Mouse (Mus musculus) lung, postnatal 14 days (tissue): ENCODE measurements around the gene Sema5b.
"Not testable (repeated sequence)": the region's sequence is repeated elsewhere in the genome, so short reads cannot be mapped to it uniquely, and the experiment has no call there.

Experiments used
- DNase-seq: peaks from one replicate; pipeline ENCODE4 v3.0.0; 2021

Sema5b gene

GRCm38 (mm10) chr16:35555596-35556482, 14.9 kb downstream of the Sema5b start:
- no peak for DNase-seq

GRCm38 (mm10) chr16:35557038-35557437, 16.1 kb downstream of the Sema5b start:
- no peak for DNase-seq

DNA sequence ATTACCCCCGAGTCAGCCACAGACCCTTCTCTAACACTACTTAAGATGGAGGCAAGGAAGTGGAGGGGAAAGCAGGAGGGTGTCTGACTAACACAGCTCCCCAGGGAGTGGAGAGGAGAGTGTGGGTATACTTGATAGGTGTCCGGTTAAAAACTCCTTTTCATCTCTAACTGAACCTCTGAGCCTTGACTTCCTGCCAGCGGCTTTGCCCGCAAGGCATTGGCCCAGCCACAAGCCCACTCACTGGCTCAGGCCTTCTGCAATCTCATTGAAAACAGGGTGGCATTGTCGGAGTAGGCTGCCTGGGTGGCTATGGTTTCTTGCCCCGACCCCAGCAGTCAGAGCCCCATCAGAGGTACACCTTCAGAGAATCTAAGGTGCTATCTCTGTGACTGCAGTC, 20.6 kb downstream of the Sema5b start:
- DNase-seq, result no peak

DNA sequence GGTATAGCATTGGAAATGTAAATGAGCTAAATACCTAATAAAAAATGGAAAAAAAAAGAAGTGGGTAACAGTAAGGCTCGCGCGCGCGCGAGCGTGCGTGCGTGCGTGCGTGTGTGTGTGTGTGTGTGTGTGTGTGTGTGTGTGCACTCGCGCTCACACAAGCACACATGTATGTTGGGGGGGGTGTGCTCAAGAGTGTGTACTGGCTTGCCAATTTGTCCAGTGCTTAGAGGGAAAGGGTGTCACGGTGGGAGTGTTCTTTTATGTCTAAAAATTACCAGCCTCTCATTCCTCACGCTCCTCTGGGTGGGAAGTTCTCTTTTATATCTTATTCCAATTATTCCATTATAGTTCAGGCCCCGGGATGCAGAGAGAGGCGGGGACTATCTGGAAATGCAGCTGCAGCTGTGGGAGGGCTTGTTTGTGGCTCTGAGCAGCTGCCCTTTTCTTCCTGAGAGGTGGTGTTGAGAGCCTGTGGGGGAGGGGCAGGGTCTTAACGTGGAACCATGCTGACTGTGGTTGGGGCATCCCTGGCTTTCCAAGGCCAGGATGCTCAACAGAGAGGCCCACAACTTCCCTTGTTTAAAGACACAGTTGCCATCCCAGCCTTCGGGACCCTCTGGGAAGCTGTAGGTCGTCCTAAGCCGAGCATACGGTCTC, 23.4 kb downstream of the Sema5b start:
- no peak for DNase-seq

DNA sequence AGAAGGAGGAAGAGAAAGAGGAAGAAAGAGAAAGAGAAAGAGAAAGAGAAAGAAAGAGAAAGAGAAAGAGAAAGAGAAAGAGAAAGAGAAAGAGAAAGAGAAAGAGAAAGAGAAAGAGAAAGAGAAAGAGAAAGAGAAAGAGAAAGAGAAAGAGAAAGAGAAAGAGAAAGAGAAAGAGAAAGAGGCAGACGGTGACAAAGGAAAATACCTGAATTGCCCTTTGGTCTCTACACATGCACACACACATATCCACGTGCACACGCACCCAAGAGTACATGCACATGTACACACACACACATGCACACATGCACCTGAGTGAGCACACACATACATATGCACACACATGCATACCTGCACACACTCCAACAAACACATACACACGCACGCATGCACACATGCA, 24.7 kb downstream of the Sema5b start:
- DNase-seq, result not testable (repeated sequence)

DNA sequence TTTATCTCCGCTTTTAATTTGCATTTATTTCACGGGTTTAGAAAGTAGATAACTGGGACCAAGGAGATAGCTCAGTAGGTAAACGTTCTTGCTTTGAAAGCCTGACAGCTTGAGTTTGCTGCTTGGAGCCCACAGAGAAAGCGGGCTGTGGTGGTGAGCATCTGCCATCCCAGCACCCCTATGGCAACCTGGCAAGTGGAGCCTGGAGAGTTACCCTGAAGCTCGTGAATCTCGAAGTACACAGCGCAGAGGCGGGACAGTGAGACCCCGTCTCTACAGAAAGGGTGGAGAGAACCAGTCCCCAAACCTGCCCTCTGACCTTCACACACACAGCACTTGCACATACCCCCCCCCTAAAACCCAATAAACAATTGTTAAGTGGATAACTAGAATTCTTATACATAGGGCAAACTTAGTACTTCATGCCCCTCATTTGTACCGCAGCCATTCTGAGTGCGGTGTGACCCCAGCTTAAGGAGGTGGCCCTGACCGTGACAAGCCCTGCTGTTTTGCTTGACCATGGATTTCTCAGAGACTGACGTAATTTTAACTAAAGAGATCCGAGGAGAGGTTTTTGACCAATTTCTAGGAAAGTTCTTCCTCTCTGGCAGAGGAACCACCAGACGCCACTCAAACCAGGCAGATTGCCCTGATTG, 27.4 kb downstream of the Sema5b start:
- no peak for DNase-seq

GRCm38 (mm10) chr16:35569347-35569746, 28.4 kb downstream of the Sema5b start:
- no peak for DNase-seq

DNA sequence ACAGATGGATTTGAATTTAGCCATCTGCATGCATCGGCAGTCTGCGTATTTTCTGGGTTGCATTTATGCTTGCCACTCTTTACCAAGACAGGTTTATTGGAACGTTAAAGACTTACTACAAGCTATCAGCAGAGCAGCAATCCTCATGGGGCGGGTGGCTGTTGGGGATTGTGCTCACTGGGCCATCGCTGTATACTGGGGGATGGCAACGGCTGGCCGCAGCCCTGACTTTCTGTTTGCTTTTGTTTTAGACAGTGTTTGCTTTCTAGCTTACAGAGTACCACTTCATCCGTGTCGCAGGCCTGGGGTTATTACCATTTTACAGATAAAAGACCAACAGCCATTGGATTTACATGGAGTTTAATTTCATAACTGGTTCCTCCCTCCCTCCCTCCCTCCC, 28.8 kb downstream of the Sema5b start:
- DNase-seq, result no peak

DNA sequence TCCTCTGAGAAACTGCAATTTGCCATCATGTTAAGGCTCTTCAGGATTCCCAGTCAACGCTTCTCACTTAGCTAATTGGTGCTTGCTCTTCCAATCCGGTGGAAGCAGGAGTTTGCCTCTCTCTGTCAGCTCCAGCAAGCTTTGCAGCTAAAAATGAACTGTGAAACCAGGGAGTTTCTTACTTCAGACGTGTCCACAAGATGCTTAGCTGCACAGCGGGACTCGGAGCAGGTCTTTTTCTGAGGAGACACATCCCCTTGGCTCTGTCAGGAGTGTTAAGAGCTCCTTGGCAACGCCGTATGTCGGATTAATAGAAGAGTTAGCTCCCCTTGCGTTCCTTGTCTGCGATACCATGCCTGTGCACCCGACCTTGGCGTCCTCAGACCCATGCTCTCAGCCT, 29.7 kb downstream of the Sema5b start:
- no peak for DNase-seq

- no peak for DNase-seq
Observed at GRCm38 (mm10) chr16:35573586-35573985, 32.6 kb downstream of the Sema5b start.

- DNase-seq, result no peak
Observed at GRCm38 (mm10) chr16:35577181-35577941, 36.4 kb downstream of the Sema5b start.

GRCm38 (mm10) chr16:35581299-35581698, 40.4 kb downstream of the Sema5b start:
- no peak for DNase-seq

DNA sequence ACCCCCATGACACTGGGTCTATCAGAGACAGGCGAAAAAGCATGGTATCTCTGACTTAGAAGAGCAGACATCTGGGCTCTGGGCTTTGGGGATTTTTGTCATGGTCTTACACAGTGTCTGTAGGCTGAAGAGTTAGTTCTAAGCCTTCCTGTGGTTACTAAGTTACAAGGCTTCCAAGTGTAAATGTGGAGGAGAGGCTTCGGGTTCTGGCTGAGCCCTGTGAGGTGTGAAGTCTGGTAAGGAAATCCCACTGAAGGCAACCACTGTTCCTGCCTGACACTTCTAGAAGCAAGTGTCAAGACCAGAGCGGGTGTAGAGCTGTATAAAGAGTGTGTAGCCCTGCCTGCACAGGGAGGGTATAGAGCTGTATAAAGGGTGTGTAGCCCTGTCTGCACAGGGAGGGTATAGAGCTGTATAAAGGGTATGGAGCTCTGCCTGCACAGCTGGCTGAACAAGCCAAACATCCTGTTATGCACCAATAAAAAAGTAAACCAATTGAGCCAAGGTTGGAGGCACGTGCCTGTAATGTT, 42.7 kb downstream of the Sema5b start:
- DNase-seq, result no peak

DNA sequence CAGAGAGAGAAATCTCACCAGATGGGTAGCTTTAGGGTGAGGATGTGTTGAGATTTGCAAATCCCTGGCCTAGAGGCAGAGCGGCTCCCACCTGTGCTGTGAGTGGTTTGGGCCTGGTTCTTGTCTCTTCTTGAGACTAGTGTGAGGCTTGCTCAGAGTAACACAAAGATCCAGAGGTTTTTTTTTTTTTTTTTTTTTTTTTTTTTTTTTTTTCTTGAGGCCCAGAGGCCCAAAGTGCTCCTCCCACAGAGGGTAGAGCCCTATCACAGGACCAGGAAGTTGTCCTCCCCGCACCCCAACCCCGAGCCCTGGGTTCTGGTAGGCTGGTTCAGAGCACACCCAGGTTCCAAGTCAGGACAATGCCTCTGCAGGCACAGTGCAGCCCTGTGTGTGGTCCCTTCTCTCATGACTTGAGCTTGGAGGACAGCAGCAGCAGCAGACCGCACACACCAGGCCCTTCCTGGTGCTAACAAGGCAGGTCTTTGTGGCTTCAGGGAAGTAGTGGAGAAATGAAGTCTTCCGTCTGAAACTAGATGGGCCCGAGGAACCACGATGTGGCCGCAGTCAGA, 44.3 kb downstream of the Sema5b start:
- DNase-seq, result no peak

GRCm38 (mm10) chr16:35587046-35587779, 46.3 kb downstream of the Sema5b start:
- DNase-seq, result no peak

DNA sequence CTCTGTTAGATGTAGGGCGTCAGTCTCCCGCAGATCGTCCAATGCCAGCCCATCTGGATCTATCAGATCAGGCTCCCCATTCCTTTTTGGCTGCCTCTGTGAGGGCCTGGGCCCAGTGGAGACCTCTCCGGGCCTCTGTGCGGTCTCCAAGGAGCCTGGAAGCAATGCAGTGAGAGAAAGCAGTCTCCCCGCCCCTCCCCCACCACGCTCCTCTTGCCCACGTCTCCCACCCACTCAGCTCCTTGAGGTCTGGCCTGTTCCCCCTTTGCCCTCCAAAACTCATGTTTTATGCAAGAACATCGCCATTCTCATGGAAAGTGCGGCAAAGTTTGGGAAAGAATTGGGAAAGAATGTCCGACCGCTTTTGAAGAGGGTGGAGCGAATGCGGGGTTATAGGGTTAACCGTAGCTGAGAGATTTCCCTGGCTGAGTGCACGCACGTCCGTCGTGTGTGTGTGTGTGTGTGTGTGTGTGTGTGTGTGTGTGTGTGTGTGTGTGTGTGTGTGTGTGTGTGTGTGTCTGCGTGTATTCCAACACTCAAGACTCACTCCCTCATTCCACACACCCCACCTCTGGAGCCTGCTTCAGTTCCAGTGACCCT, 47.0 kb downstream of the Sema5b start:
- DNase-seq, result no peak

- no peak for DNase-seq
Observed at GRCm38 (mm10) chr16:35588731-35589151, 47.8 kb downstream of the Sema5b start.

DNA sequence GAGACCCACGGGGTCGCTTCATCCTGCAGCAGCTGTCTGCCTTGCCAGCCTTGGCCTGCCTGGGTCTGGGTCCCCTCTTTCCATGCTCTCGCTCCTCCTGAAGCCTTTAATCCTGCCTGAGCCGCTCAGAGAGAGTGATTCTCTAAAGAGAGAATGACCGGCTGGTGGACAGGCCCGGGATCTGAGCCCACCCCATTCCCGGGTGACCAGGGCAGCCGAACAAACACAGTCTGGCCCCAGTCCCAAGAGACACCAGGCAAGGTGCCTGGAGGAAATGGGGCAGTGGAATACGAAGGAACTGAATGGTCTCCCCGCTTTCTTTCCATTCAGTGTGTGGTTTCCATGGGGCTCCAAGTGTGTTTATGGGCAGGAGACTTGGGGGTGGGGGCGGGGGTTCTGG, 50.8 kb downstream of the Sema5b start:
- peak; percentile 33 for DNase-seq

DNA sequence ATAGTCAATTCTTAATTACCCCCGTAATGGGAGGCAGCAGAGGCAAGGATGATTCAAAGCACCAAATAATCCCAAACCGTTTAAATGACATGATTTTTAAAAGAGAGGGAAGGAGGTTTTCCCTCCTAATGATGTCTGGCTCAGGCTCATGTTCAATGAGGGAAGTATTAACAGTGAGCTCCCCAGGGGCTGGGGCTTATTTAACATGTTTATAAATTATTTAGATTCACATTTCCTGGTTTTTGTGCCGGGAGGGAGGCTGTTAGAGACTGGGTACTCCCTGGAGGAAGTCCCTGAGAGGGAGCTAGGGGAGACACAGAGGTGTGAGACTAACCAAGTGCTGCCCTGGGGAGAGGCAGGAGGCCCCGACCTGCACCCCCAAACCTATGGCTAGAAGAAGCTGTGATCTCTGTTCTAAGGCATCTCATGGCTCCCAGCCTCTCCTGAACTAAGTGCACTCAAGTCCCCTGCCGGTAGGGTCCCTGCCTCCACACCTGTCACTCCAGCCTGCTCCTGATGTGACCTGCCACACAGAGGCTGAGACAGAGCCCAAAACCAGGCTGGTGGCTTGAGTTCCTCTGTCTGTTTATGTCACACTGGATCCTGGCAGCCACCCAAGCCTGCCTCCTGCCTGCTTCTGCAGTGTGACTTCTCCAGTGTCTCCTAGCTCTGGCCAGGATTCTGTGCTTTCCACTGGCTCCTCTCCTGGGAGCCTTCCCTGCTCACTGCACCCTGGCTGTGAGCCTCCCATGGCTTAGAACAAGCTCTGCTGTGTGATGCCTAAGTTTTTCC, 51.5 kb downstream of the Sema5b start:
- peak; percentile 65 for DNase-seq

DNA sequence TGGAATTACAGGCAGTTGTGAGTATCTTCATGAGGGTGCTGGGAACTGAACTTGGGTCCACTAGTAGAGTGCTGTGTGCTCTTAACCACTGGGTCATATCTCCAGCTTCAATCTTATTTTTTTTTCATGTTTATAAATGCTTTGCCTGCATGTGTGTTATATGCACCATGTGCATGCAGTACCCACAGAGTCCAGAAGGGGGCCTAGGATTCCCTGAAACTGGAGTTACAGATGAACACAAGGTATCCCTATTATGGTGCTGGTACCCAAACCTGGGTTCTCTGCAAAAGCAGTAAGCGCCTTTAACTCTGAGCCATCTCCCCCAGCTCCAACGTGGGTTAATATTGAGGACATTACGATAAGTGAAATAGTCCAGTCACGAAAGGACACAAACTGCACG, 52.5 kb downstream of the Sema5b start:
- DNase-seq, result no peak
